Mouse (Mus musculus) midbrain, embryonic 11.5 days (tissue): ENCODE measurements around the gene Elovl6. TPM values are rescaled to one million over a fixed set of nuclear protein-coding genes. Genes with fewer than 3 reads are reported as not detected.

Source experiments
- ATAC-seq: fragments of 200-750 bp; cut with Nextera tagmentation; 2 replicates; pipeline ENCODE4 v1.8.0; 2017; ENCODE audit warnings: moderate TSS enrichment, moderate library complexity; ENCODE audit not compliant: low FRiP score
- DNase-seq: peaks from one replicate; pipeline ENCODE4 v3.0.0; 2015; ENCODE audit warnings: low spot score; ENCODE audit errors: missing footprints
- H3K27ac ChIP-seq: fragments of 300-500 bp; sonication (generic); 2 replicates; pipeline ENCODE4 v1.5.1; 2014; ENCODE audit warnings: low read depth, low read length
- H3K27me3 ChIP-seq: fragments of 300-500 bp; sonication (generic); 2 replicates; pipeline ENCODE4 v1.6.1; 2014; ENCODE audit warnings: mild to moderate bottlenecking, low read length, moderate library complexity, mixed read lengths; ENCODE audit not compliant: control insufficient read depth, insufficient read depth
- H3K36me3 ChIP-seq: fragments of 300-500 bp; sonication (generic); 2 replicates; pipeline ENCODE4 v1.6.1; 2014; ENCODE audit warnings: mild to moderate bottlenecking, low read length, moderate library complexity, mixed read lengths; ENCODE audit not compliant: control insufficient read depth, insufficient read depth
- H3K4me1 ChIP-seq: fragments of 300-500 bp; sonication (generic); 2 replicates; pipeline ENCODE4 v1.6.1; 2014; ENCODE audit warnings: low read length; ENCODE audit not compliant: control insufficient read depth, insufficient read depth
- H3K4me2 ChIP-seq: fragments of 300-500 bp; sonication (generic); 2 replicates; pipeline ENCODE4 v1.6.1; 2014; ENCODE audit warnings: mild to moderate bottlenecking, moderate library complexity
- H3K4me3 ChIP-seq: fragments of 300-500 bp; sonication (generic); 2 replicates; pipeline ENCODE4 v1.5.1; 2014; ENCODE audit warnings: low read depth, low read length
- H3K9ac ChIP-seq: fragments of 300-500 bp; sonication (generic); 2 replicates; pipeline ENCODE4 v1.6.1; 2014; ENCODE audit warnings: low read length
- H3K9me3 ChIP-seq: fragments of 300-500 bp; sonication (generic); 2 replicates; pipeline ENCODE4 v1.6.1; 2016; ENCODE audit warnings: low read length; ENCODE audit not compliant: control insufficient read depth
- WGBS: fragments of 180-500 bp; shearing (Covaris S2); extraction: QIAGEN DNeasy Blood & Tissue Kit; methylation state at CpG from one replicate; pipeline ENCODE4 v1.1.7; 2014; 5-methylcytosine and 5-hydroxymethylcytosine counted together
- polyA plus RNA-seq: library from polyadenylated mRNA; unstranded; fragments of >200 nt; fragmentation: Nextera tagmentation; extraction: Ambion mirVana; gene quantifications from 2 replicates; pipeline ENCODE4 v1.2.1, GENCODE M21; 2014

Elovl6 gene
- polyA plus RNA-seq, 1 experiment from 2014 or later: 40.9 TPM

- Histone ChIP-seq H3K4me2 (no peak overlapping the region), H3K4me3 (no peak overlapping the region), H3K9ac (no peak overlapping the region), H3K4me1 (0 out of 2 replicates have a peak, but pooled peaks cover 2% of the 10 kb centered on the region), H3K27ac (no peak overlapping the region), H3K27me3 (no peaks in the 10 kb centered on the region), H3K36me3 (peaks cover 4% of the 10 kb centered on the region), H3K9me3 (no peaks in the 10 kb centered on the region)
- 93% methylated on average over 11 of the region's 11 CpGs for WGBS
- no peak for DNase-seq
- ATAC-seq: no peak
Measured at GRCm38 (mm10) chr3:129578741-129579475, 46.8 kb downstream of the Elovl6 start.

GRCm38 (mm10) chr3:129581024-129581423 lies 48.9 kb downstream of the Elovl6 start:
- H3K27ac ChIP-seq: no peak overlapping the region
- 0 out of 2 replicates have a peak, but pooled peaks cover 2% of the 10 kb centered on the region for H3K4me1 ChIP-seq
- H3K4me3 ChIP-seq: no peak overlapping the region
- no peak overlapping the region for H3K4me2 ChIP-seq
- H3K36me3 ChIP-seq: peaks cover 4% of the 10 kb centered on the region
- no peak for ATAC-seq
- H3K9me3 ChIP-seq: no peaks in the 10 kb centered on the region
- no peak overlapping the region for H3K9ac ChIP-seq
- 93% methylated on average over 3 of the region's 3 CpGs for WGBS
- no peaks in the 10 kb centered on the region for H3K27me3 ChIP-seq
- DNase-seq: no peak

GRCm38 (mm10) chr3:129582449-129582848 lies 50.3 kb downstream of the Elovl6 start:
- DNase-seq: no peak
- H3K4me1 ChIP-seq: 0 out of 2 replicates have a peak, but pooled peaks cover 2% of the 10 kb centered on the region
- H3K9ac ChIP-seq: no peak overlapping the region
- no peaks in the 10 kb centered on the region for H3K27me3 ChIP-seq
- WGBS: 80% methylated on average over 4 of the region's 4 CpGs
- no peaks in the 10 kb centered on the region for H3K36me3 ChIP-seq
- no peak overlapping the region for H3K4me2 ChIP-seq
- H3K27ac ChIP-seq: no peak overlapping the region
- no peak for ATAC-seq
- no peak overlapping the region for H3K4me3 ChIP-seq
- H3K9me3 ChIP-seq: no peaks in the 10 kb centered on the region

- no peak overlapping the region for H3K9ac ChIP-seq
- H3K27me3 ChIP-seq: no peaks in the 10 kb centered on the region
- no peak for DNase-seq
- no peak overlapping the region for H3K4me2 ChIP-seq
- no peak for ATAC-seq
- H3K4me3 ChIP-seq: no peak overlapping the region
- 85% methylated on average over 5 of the region's 5 CpGs for WGBS
- no peak overlapping the region for H3K27ac ChIP-seq
- H3K36me3 ChIP-seq: no peaks in the 10 kb centered on the region
- H3K4me1 ChIP-seq: 0 out of 2 replicates have a peak, but pooled peaks cover 2% of the 10 kb centered on the region
- no peaks in the 10 kb centered on the region for H3K9me3 ChIP-seq
Measured at GRCm38 (mm10) chr3:129583290-129583689, 51.1 kb downstream of the Elovl6 start.

DNA sequence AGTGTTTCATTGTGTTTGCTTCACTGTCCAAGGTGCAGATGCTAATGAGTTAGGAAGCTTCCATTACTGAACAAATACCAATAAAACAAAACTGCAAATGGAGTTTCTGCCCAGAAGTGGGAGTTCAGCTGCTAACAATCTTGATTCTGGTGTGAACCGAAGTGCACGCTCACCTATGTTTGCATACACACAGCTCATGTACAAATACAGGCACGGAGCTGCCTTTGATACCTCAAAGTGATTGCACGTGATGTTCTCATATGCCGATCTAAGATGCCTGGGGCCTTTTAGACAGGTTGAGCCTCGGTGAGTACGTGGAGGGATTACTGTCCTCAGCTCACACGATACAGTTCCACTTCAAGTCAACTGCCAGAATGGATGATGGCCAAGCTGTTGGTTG lies 55.8 kb downstream of the Elovl6 start:
- WGBS: 95% methylated on average over 8 of the region's 8 CpGs
- Histone ChIP-seq H3K9me3 (no peaks in the 10 kb centered on the region), H3K27me3 (no peaks in the 10 kb centered on the region), H3K4me1 (peaks cover 3% of the 10 kb centered on the region), H3K27ac (no peak overlapping the region), H3K36me3 (no peaks in the 10 kb centered on the region), H3K4me3 (no peak overlapping the region), H3K4me2 (no peak overlapping the region), H3K9ac (no peak overlapping the region)
- ATAC-seq: no peak
- no peak for DNase-seq

GRCm38 (mm10) chr3:129588753-129589152 lies 56.6 kb downstream of the Elovl6 start:
- H3K36me3 ChIP-seq: no peaks in the 10 kb centered on the region
- H3K9me3 ChIP-seq: no peaks in the 10 kb centered on the region
- H3K4me3 ChIP-seq: no peak overlapping the region
- DNase-seq: peak; percentile 39
- peaks cover 3% of the 10 kb centered on the region for H3K4me1 ChIP-seq
- no peak for ATAC-seq
- H3K27me3 ChIP-seq: no peaks in the 10 kb centered on the region
- WGBS: 94% methylated on average over 3 of the region's 3 CpGs
- no peak overlapping the region for H3K4me2 ChIP-seq
- no peak overlapping the region for H3K9ac ChIP-seq
- H3K27ac ChIP-seq: no peak overlapping the region

- Histone ChIP-seq H3K4me2 (no peak overlapping the region), H3K4me3 (no peak overlapping the region), H3K27ac (no peak overlapping the region), H3K9ac (no peak overlapping the region), H3K4me1 (peaks cover 3% of the 10 kb centered on the region), H3K36me3 (no peaks in the 10 kb centered on the region), H3K27me3 (no peaks in the 10 kb centered on the region), H3K9me3 (no peaks in the 10 kb centered on the region)
- DNase-seq (no peak), ATAC-seq (no peak)
- 90% methylated on average over 10 of the region's 10 CpGs for WGBS
Measured at GRCm38 (mm10) chr3:129589705-129590104, 57.5 kb downstream of the Elovl6 start.

- Histone ChIP-seq H3K4me1 (peaks cover 3% of the 10 kb centered on the region), H3K27ac (no peak overlapping the region), H3K36me3 (no peaks in the 10 kb centered on the region), H3K9me3 (no peaks in the 10 kb centered on the region), H3K9ac (no peak overlapping the region), H3K27me3 (no peaks in the 10 kb centered on the region), H3K4me3 (no peak overlapping the region), H3K4me2 (no peak overlapping the region)
- ATAC-seq: 0 out of 2 replicates have a peak, but pooled peaks have one; percentile 51
- no peak for DNase-seq
- 70% methylated on average over 17 of the region's 17 CpGs for WGBS
Measured at GRCm38 (mm10) chr3:129590548-129591226, 58.5 kb downstream of the Elovl6 start.

GRCm38 (mm10) chr3:129591251-129591650 lies 59.1 kb downstream of the Elovl6 start:
- ATAC-seq (no peak), DNase-seq (no peak)
- H3K27me3 ChIP-seq: no peaks in the 10 kb centered on the region
- WGBS: 60% methylated on average over 9 of the region's 9 CpGs
- H3K27ac ChIP-seq: no peak overlapping the region
- no peak overlapping the region for H3K4me3 ChIP-seq
- H3K9ac ChIP-seq: no peak overlapping the region
- no peaks in the 10 kb centered on the region for H3K9me3 ChIP-seq
- no peaks in the 10 kb centered on the region for H3K36me3 ChIP-seq
- peaks cover 3% of the 10 kb centered on the region for H3K4me1 ChIP-seq
- no peak overlapping the region for H3K4me2 ChIP-seq
